ENCODE assay signal across 23 mouse cellular contexts in the genomic region with DNA sequence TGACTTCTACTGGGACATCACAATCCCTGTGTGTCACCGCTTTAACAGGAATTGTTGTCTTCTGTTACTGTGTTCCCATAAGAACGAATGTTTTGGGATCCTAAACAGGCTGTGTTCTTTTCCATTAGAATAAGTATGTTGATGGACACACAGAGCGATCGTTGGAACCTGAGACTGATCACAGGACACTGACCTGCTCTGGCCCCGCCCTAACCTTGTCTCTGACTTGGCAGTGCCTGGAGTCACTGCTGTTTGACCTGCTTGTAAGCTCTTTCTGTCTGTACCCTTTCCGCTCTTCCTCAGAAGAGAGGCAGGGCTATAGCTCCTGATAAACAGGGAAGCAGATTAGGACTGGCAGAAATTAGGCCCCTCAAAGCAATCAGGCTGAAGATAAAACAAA.
"Had no signal": no experiment of that assay in that cellular context is flagged by ENCODE, and none has a peak within 500 bp of the region (broad histone marks: within the 10 kb centered on the region; RNA-seq: fewer than 3 reads in every experiment).

No protein-coding gene starts in this region.

- ATAC-seq: hindbrain, postnatal 0 days; intestine, embryonic 16.5 days had no signal

- H3K27ac ChIP-seq: heart, adult 2 months; heart, embryonic 13.5 days; heart, embryonic 15.5 days; hindbrain, embryonic 13.5 days; hindbrain, embryonic 15.5 days; hindbrain, postnatal 0 days; layer of hippocampus, adult 2 months; left cerebral cortex, adult 2 months; limb, embryonic 10.5 days; limb, embryonic 12.5 days; liver, embryonic 14.5 days had no signal

- DNase-seq: gastrocnemius, postnatal 14 days; gastrocnemius, postnatal 36 days; heart, adult 11 months; heart, adult 2 months; heart, postnatal 14 days; heart, postnatal 36 days; kidney, adult 2 months; kidney, postnatal 10 days; kidney, postnatal 25 days; kidney, postnatal 4 days; liver had no signal

- H3K4me1 ChIP-seq: hindbrain, embryonic 13.5 days; hindbrain, embryonic 15.5 days; limb, embryonic 10.5 days; limb, embryonic 12.5 days had no signal

- H3K9me3 ChIP-seq: heart, embryonic 13.5 days; heart, embryonic 15.5 days; hindbrain, embryonic 13.5 days; hindbrain, embryonic 15.5 days; limb, embryonic 10.5 days; limb, embryonic 12.5 days had no signal

- H3K4me2 ChIP-seq: heart, embryonic 11.5 days; heart, embryonic 13.5 days; heart, embryonic 15.5 days; hindbrain, embryonic 13.5 days; hindbrain, embryonic 15.5 days; limb, embryonic 12.5 days had no signal

- H3K27me3 ChIP-seq: heart, embryonic 13.5 days; heart, embryonic 15.5 days; hindbrain, embryonic 15.5 days had no signal

- H3K36me3 ChIP-seq: heart, embryonic 13.5 days; heart, embryonic 15.5 days; hindbrain, embryonic 13.5 days; hindbrain, embryonic 15.5 days; limb, embryonic 10.5 days; limb, embryonic 12.5 days had no signal

- H3K9ac ChIP-seq: heart, embryonic 13.5 days; heart, embryonic 15.5 days; hindbrain, embryonic 13.5 days; hindbrain, embryonic 15.5 days; limb, embryonic 12.5 days; liver, embryonic 14.5 days had no signal

- H3K4me3 ChIP-seq: heart, adult 2 months; heart, embryonic 13.5 days; heart, embryonic 15.5 days; hindbrain, embryonic 13.5 days; hindbrain, embryonic 15.5 days; layer of hippocampus, adult 2 months; left cerebral cortex, adult 2 months; limb, embryonic 10.5 days; limb, embryonic 12.5 days had no signal
